Mouse (Mus musculus): ENCODE measurements around the gene Lonp2. TPM values are rescaled to one million over a fixed set of nuclear protein-coding genes. Genes with fewer than 3 reads are reported as not detected.

Gene Lonp2
- polyA plus RNA-seq, 1 experiment from 2014 or later, result 69.9 TPM

- Histone ChIP-seq H3K9me3 (replicated peaks) (no peaks in the 10 kb centered on the region), H3K4me1 (replicated peaks) (no peaks in the 10 kb centered on the region), H3K4me2 (no peak overlapping the region), H3K27me3 (replicated peaks) (no peaks in the 10 kb centered on the region), H3K4me3 (no peak overlapping the region), H3K27ac (ENCODE audit: poor library complexity, severe bottlenecking) (no peak overlapping the region), H3K9ac (no peak overlapping the region), H3K36me3 (peaks cover 38% of the 10 kb centered on the region)
- ATAC-seq (ENCODE audit: insufficient number of reproducible peaks, low FRiP score), result no peak
- 92% methylated on average over 3 of the region's 3 CpGs for WGBS
Measured at GRCm38 (mm10) chr8:86712594-86712993, 88.8 kb downstream of the Lonp2 start.

- Histone ChIP-seq H3K4me3 (no peak overlapping the region), H3K27ac (ENCODE audit: poor library complexity, severe bottlenecking) (no peak overlapping the region), H3K27me3 (replicated peaks) (no peaks in the 10 kb centered on the region), H3K4me1 (replicated peaks) (no peaks in the 10 kb centered on the region), H3K9me3 (replicated peaks) (no peaks in the 10 kb centered on the region), H3K4me2 (no peak overlapping the region), H3K36me3 (peaks cover 41% of the 10 kb centered on the region), H3K9ac (no peak overlapping the region)
- 86% methylated on average over 14 of the region's 14 CpGs for WGBS
- no peak for ATAC-seq (ENCODE audit: insufficient number of reproducible peaks, low FRiP score)
Measured at GRCm38 (mm10) chr8:86713407-86714188, 89.8 kb downstream of the Lonp2 start.

- H3K27ac ChIP-seq (ENCODE audit: poor library complexity, severe bottlenecking), result no peak overlapping the region
- peaks cover 46% of the 10 kb centered on the region for H3K36me3 ChIP-seq
- H3K9ac ChIP-seq, result no peak overlapping the region
- ATAC-seq (ENCODE audit: insufficient number of reproducible peaks, low FRiP score), result no peak
- H3K27me3 ChIP-seq (replicated peaks), result no peaks in the 10 kb centered on the region
- H3K9me3 ChIP-seq (replicated peaks), result no peaks in the 10 kb centered on the region
- no peak overlapping the region for H3K4me3 ChIP-seq
- WGBS, result 89% methylated on average over 2 of the region's 2 CpGs
- H3K4me1 ChIP-seq (replicated peaks), result no peaks in the 10 kb centered on the region
- no peak overlapping the region for H3K4me2 ChIP-seq
Measured at GRCm38 (mm10) chr8:86718332-86718994, 94.6 kb downstream of the Lonp2 start.

- Histone ChIP-seq H3K9me3 (replicated peaks) (no peaks in the 10 kb centered on the region), H3K27me3 (replicated peaks) (no peaks in the 10 kb centered on the region), H3K4me2 (no peak overlapping the region), H3K4me3 (no peak overlapping the region), H3K27ac (ENCODE audit: poor library complexity, severe bottlenecking) (no peak overlapping the region), H3K9ac (no peak overlapping the region), H3K36me3 (peaks cover 41% of the 10 kb centered on the region), H3K4me1 (replicated peaks) (no peaks in the 10 kb centered on the region)
- no peak for ATAC-seq (ENCODE audit: insufficient number of reproducible peaks, low FRiP score)
- 86% methylated on average over 1 of the region's 1 CpGs for WGBS
Measured at GRCm38 (mm10) chr8:86719368-86719767, 95.5 kb downstream of the Lonp2 start.

- no peak overlapping the region for H3K4me2 ChIP-seq
- H3K27me3 ChIP-seq (replicated peaks), result no peaks in the 10 kb centered on the region
- H3K4me1 ChIP-seq (replicated peaks), result no peaks in the 10 kb centered on the region
- no peak overlapping the region for H3K9ac ChIP-seq
- no peak for ATAC-seq (ENCODE audit: insufficient number of reproducible peaks, low FRiP score)
- no peaks in the 10 kb centered on the region for H3K9me3 ChIP-seq (replicated peaks)
- peaks cover 37% of the 10 kb centered on the region for H3K36me3 ChIP-seq
- no peak overlapping the region for H3K4me3 ChIP-seq
- no peak overlapping the region for H3K27ac ChIP-seq (ENCODE audit: poor library complexity, severe bottlenecking)
- WGBS, result 93% methylated on average over 6 of the region's 6 CpGs
Measured at GRCm38 (mm10) chr8:86720756-86721459, 97.1 kb downstream of the Lonp2 start.

GRCm38 (mm10) chr8:86721490-86721889 lies 97.6 kb downstream of the Lonp2 start:
- Histone ChIP-seq H3K9me3 (replicated peaks) (no peaks in the 10 kb centered on the region), H3K4me1 (replicated peaks) (no peaks in the 10 kb centered on the region), H3K36me3 (peaks cover 31% of the 10 kb centered on the region), H3K27ac (ENCODE audit: poor library complexity, severe bottlenecking) (no peak overlapping the region), H3K9ac (no peak overlapping the region), H3K4me2 (no peak overlapping the region), H3K27me3 (replicated peaks) (no peaks in the 10 kb centered on the region), H3K4me3 (no peak overlapping the region)
- ATAC-seq (ENCODE audit: insufficient number of reproducible peaks, low FRiP score), result no peak
- 86% methylated on average over 2 of the region's 2 CpGs for WGBS

- H3K4me3 ChIP-seq, result no peak overlapping the region
- peaks cover 21% of the 10 kb centered on the region for H3K36me3 ChIP-seq
- no peaks in the 10 kb centered on the region for H3K9me3 ChIP-seq (replicated peaks)
- H3K9ac ChIP-seq, result no peak overlapping the region
- peaks cover 31% of the 10 kb centered on the region for H3K4me1 ChIP-seq (replicated peaks)
- no peak overlapping the region for H3K4me2 ChIP-seq
- no peak for ATAC-seq (ENCODE audit: insufficient number of reproducible peaks, low FRiP score)
- WGBS, result 79% methylated on average over 6 of the region's 6 CpGs
- H3K27me3 ChIP-seq (replicated peaks), result no peaks in the 10 kb centered on the region
- H3K27ac ChIP-seq (ENCODE audit: poor library complexity, severe bottlenecking), result no peak overlapping the region
Measured at GRCm38 (mm10) chr8:86726959-86727358, 103.1 kb downstream of the Lonp2 start.

- no peak for ATAC-seq (ENCODE audit: insufficient number of reproducible peaks, low FRiP score)
- Histone ChIP-seq H3K4me1 (replicated peaks) (peaks cover 31% of the 10 kb centered on the region), H3K4me3 (no peak overlapping the region), H3K36me3 (peaks cover 10% of the 10 kb centered on the region), H3K9ac (no peak overlapping the region), H3K27ac (ENCODE audit: poor library complexity, severe bottlenecking) (no peak overlapping the region; the same call in 1 of the 2 replicates), H3K9me3 (replicated peaks) (no peaks in the 10 kb centered on the region), H3K4me2 (no peak overlapping the region), H3K27me3 (replicated peaks) (no peaks in the 10 kb centered on the region)
- WGBS, result 50% methylated on average over 19 of the region's 19 CpGs
Measured at GRCm38 (mm10) chr8:86728224-86728950, 104.5 kb downstream of the Lonp2 start.

- Histone ChIP-seq H3K9ac (no peak overlapping the region), H3K4me3 (no peak overlapping the region), H3K27ac (ENCODE audit: poor library complexity, severe bottlenecking) (no peak overlapping the region), H3K4me1 (replicated peaks) (peaks cover 44% of the 10 kb centered on the region), H3K27me3 (replicated peaks) (no peaks in the 10 kb centered on the region), H3K36me3 (peaks cover 9% of the 10 kb centered on the region), H3K9me3 (replicated peaks) (no peaks in the 10 kb centered on the region), H3K4me2 (no peak overlapping the region)
- WGBS, result 43% methylated on average over 3 of the region's 3 CpGs
- ATAC-seq (ENCODE audit: insufficient number of reproducible peaks, low FRiP score), result no peak
Measured at GRCm38 (mm10) chr8:86730303-86730702, 106.5 kb downstream of the Lonp2 start.

GRCm38 (mm10) chr8:86730860-86731259 lies 107.0 kb downstream of the Lonp2 start:
- H3K4me1 ChIP-seq (replicated peaks), result peaks cover 49% of the 10 kb centered on the region
- H3K4me2 ChIP-seq, result no peak overlapping the region
- no peak for ATAC-seq (ENCODE audit: insufficient number of reproducible peaks, low FRiP score)
- H3K9ac ChIP-seq, result no peak overlapping the region
- no peaks in the 10 kb centered on the region for H3K27me3 ChIP-seq (replicated peaks)
- WGBS, result 75% methylated on average over 1 of the region's 1 CpGs
- H3K27ac ChIP-seq (ENCODE audit: poor library complexity, severe bottlenecking), result no peak overlapping the region
- no peak overlapping the region for H3K4me3 ChIP-seq
- H3K9me3 ChIP-seq (replicated peaks), result no peaks in the 10 kb centered on the region
- H3K36me3 ChIP-seq, result peaks cover 5% of the 10 kb centered on the region; the same call in 1 of the 2 replicates

GRCm38 (mm10) chr8:86734171-86734570 lies 110.3 kb downstream of the Lonp2 start:
- no peak for ATAC-seq (ENCODE audit: insufficient number of reproducible peaks, low FRiP score)
- Histone ChIP-seq H3K9ac (no peak overlapping the region), H3K4me3 (no peak overlapping the region), H3K27ac (ENCODE audit: poor library complexity, severe bottlenecking) (no peak overlapping the region), H3K36me3 (no peaks in the 10 kb centered on the region), H3K4me2 (no peak overlapping the region), H3K27me3 (replicated peaks) (no peaks in the 10 kb centered on the region), H3K4me1 (replicated peaks) (peaks cover 58% of the 10 kb centered on the region), H3K9me3 (replicated peaks) (no peaks in the 10 kb centered on the region)
- 36% methylated on average over 4 of the region's 4 CpGs for WGBS
